21 mouse cellular contexts compared by ENCODE assay signal in genomic region chr15:61538169-61538755, GRCm38 (mm10).
A peak's percentile ranks its signal among the peaks of the same experiment; 100 is the strongest.
DNase-seq lines count a peak whose midpoint lies in the region; ATAC-seq and TF ChIP-seq lines count a peak whose summit lies in the region.
"Had no signal": no experiment of that assay in that cellular context is flagged by ENCODE, and none has a peak within 500 bp of the region (broad histone marks: within the 10 kb centered on the region; RNA-seq: fewer than 3 reads in every experiment).

No protein-coding gene starts in this region.

- peak; percentile 63; the same call in 1 of the 2 replicates for ATAC-seq in forebrain, embryonic 13.5 days
- ATAC-seq in forebrain, postnatal 0 days = no peak
- peak; percentile 47; the same call in 1 of the 2 replicates for ATAC-seq in frontal cortex, adult (ENCODE audit: low TSS enrichment)
- ATAC-seq: hindbrain, postnatal 0 days; intestine, embryonic 15.5 days had no signal

- H3K27ac ChIP-seq in forebrain, embryonic 13.5 days = no peak overlapping the region
- H3K27ac ChIP-seq in forebrain, postnatal 0 days (ENCODE audit: low read depth, low read length) = no peak overlapping the region
- no peak overlapping the region for H3K27ac ChIP-seq in CH12.LX (ENCODE audit: insufficient read depth, low read depth)
- H3K27ac ChIP-seq: embryonic facial prominence, embryonic 12.5 days; gastrocnemius, adult 2 months; heart, embryonic 10.5 days; heart, embryonic 15.5 days; hindbrain, embryonic 13.5 days; hindbrain, postnatal 0 days; intestine, embryonic 15.5 days had no signal

- TF ChIP-seq POLR2A in CH12.LX (IDR thresholded peaks at IDR 0.05; ENCODE audit: low read depth, low read length) = no peak

- DNase-seq in forebrain, postnatal 0 days = no peak
- no peak for DNase-seq in frontal cortex, postnatal 25 days (ENCODE audit: low spot score in 2 of 2)
- DNase-seq in CH12.LX (ENCODE audit: extremely low read depth) = no peak
- DNase-seq in splenic B cell, adult 2 months (ENCODE audit: low read depth, low spot score) = peak; percentile 20
- DNase-seq in gastrocnemius, postnatal 25 days = no peak
- DNase-seq: adrenal gland, postnatal 10 days; cerebellum, adult 11-12 months; cerebellum, adult 9-10 months; cerebellum, postnatal 25 days; gastrocnemius, adult 2 months; heart, adult 18-20 months; heart, postnatal 14 days; kidney, adult 18-20 months had no signal

- H3K27me3 ChIP-seq in forebrain, embryonic 13.5 days = no peaks in the 10 kb centered on the region
- no peaks in the 10 kb centered on the region for H3K27me3 ChIP-seq in forebrain, postnatal 0 days (ENCODE audit: insufficient read depth, low read length)
- no peaks in the 10 kb centered on the region for H3K27me3 ChIP-seq in CH12.LX (replicated peaks)
- H3K27me3 ChIP-seq in splenic B cell, adult 2 months (ENCODE audit: control insufficient read depth, insufficient read depth, low read length, poor library complexity, severe bottlenecking) = no peaks in the 10 kb centered on the region
- H3K27me3 ChIP-seq: embryonic facial prominence, embryonic 12.5 days; heart, embryonic 15.5 days; hindbrain, embryonic 13.5 days; intestine, embryonic 15.5 days had no signal

- H3K79me2 ChIP-seq in CH12.LX (replicated peaks; ENCODE audit: control insufficient read depth, extremely low read depth, insufficient read depth, poor library complexity, severe bottlenecking) = no peaks in the 10 kb centered on the region

- TF ChIP-seq CTCF in forebrain, postnatal 0 days (IDR thresholded peaks at IDR 0.05; ENCODE audit: low read depth) = no peak
- no peak for TF ChIP-seq CTCF in CH12.LX (conservative IDR thresholded peaks at IDR 0.05 in 1 of 2, IDR thresholded peaks at IDR 0.05 in 1 of 2; ENCODE audit: low read depth in 2 of 2, low read length in 2 of 2)

- no peak for TF ChIP-seq RAD21 in CH12.LX (IDR thresholded peaks at IDR 0.05; ENCODE audit: low read depth, low read length)

- H3K9me3 ChIP-seq in forebrain, embryonic 13.5 days (replicated peaks) = no peaks in the 10 kb centered on the region
- no peaks in the 10 kb centered on the region for H3K9me3 ChIP-seq in forebrain, postnatal 0 days (ENCODE audit: low read length)
- H3K9me3 ChIP-seq in CH12.LX (replicated peaks; ENCODE audit: low read length) = no peaks in the 10 kb centered on the region
- H3K9me3 ChIP-seq: embryonic facial prominence, embryonic 12.5 days; heart, embryonic 10.5 days; heart, embryonic 15.5 days; hindbrain, embryonic 13.5 days; intestine, embryonic 15.5 days had no signal

- WGBS in forebrain, embryonic 13.5 days = 48% methylated on average over 4 of the region's 4 CpGs
- 42% methylated on average over 4 of the region's 4 CpGs for WGBS in forebrain, postnatal 0 days

- H3K9ac ChIP-seq in forebrain, embryonic 13.5 days = no peak overlapping the region
- H3K9ac ChIP-seq in forebrain, postnatal 0 days = no peak overlapping the region
- H3K9ac ChIP-seq in CH12.LX (ENCODE audit: insufficient read depth, low read depth) = no peak overlapping the region
- H3K9ac ChIP-seq: embryonic facial prominence, embryonic 12.5 days; heart, embryonic 15.5 days; hindbrain, embryonic 13.5 days; intestine, embryonic 15.5 days had no signal

- 0 out of 2 replicates have a peak, but pooled peaks have one; percentile 6 for TF ChIP-seq EP300 in CH12.LX (IDR thresholded peaks at IDR 0.05; ENCODE audit: low read length)

- in situ Hi-C loops in CH12.LX (cut with MboI; ENCODE audit: low pct_ligation_motif_present, low pct_unique_long_range_greater_than_20kb, low sequenced_read_pairs) = no loop called here

- H3K36me3 ChIP-seq in forebrain, embryonic 13.5 days (ENCODE audit: poor library complexity, severe bottlenecking) = no peaks in the 10 kb centered on the region
- no peaks in the 10 kb centered on the region for H3K36me3 ChIP-seq in forebrain, postnatal 0 days (ENCODE audit: insufficient read depth)
- H3K36me3 ChIP-seq in CH12.LX (replicated peaks in 1 of 2; ENCODE audit: control insufficient read depth in 1 of 2, insufficient read depth in 1 of 2, low read length in 1 of 2) = no peaks in the 10 kb centered on the region
- H3K36me3 ChIP-seq in splenic B cell, adult 2 months (ENCODE audit: control insufficient read depth, insufficient read depth, low read length, poor library complexity, severe bottlenecking) = no peaks in the 10 kb centered on the region
- H3K36me3 ChIP-seq: embryonic facial prominence, embryonic 12.5 days; heart, embryonic 10.5 days; heart, embryonic 15.5 days; hindbrain, embryonic 13.5 days; intestine, embryonic 15.5 days had no signal

- dilution Hi-C loops in CH12.LX (cut with MboI; ENCODE audit: extremely low pct_ligation_motif_present, extremely low pct_unique_long_range_greater_than_20kb, low sequenced_read_pairs) = no loop called here

- no peak overlapping the region for H3K4me2 ChIP-seq in forebrain, embryonic 13.5 days
- no peak overlapping the region for H3K4me2 ChIP-seq in forebrain, postnatal 0 days (ENCODE audit: low read depth)
- no peak overlapping the region for H3K4me2 ChIP-seq in CH12.LX (ENCODE audit: insufficient read depth, low read depth, poor library complexity, severe bottlenecking)
- H3K4me2 ChIP-seq: embryonic facial prominence, embryonic 12.5 days; heart, embryonic 15.5 days; hindbrain, embryonic 13.5 days; intestine, embryonic 15.5 days had no signal

- no peak overlapping the region for H3K4me3 ChIP-seq in forebrain, embryonic 13.5 days
- H3K4me3 ChIP-seq in forebrain, postnatal 0 days (ENCODE audit: low read depth, low read length) = no peak overlapping the region
- no peak overlapping the region for H3K4me3 ChIP-seq in CH12.LX (replicated peaks in 1 of 3; ENCODE audit: low read depth in 2 of 3, low read length in 2 of 3, poor library complexity in 1 of 3)
- H3K4me3 ChIP-seq: embryonic facial prominence, embryonic 12.5 days; gastrocnemius, adult 2 months; heart, embryonic 10.5 days; heart, embryonic 15.5 days; hindbrain, embryonic 13.5 days; intestine, embryonic 15.5 days had no signal

- H3K4me1 ChIP-seq in forebrain, embryonic 13.5 days = peaks cover 4% of the 10 kb centered on the region
- no peaks in the 10 kb centered on the region for H3K4me1 ChIP-seq in forebrain, postnatal 0 days (ENCODE audit: insufficient read depth)
- peaks cover 16 to 54% of the 10 kb centered on the region in 2 experiments for H3K4me1 ChIP-seq in CH12.LX (ENCODE audit: control insufficient read depth in 1 of 2, insufficient read depth in 2 of 2)
- H3K4me1 ChIP-seq: hindbrain, embryonic 13.5 days had no signal

TF ChIP-seq in CH12.LX, 34 proteins besides CTCF, POLR2A, EP300 and RAD21:
- TF ChIP-seq SMC3 (IDR thresholded peaks at IDR 0.05; ENCODE audit: low read depth, low read length) (no peak), BHLHE40 (IDR thresholded peaks at IDR 0.05; ENCODE audit: low read depth, low read length) (peak; percentile 78), TBP (conservative IDR thresholded peaks at IDR 0.05; ENCODE audit: low read depth, low read length) (no peak), MAX (IDR thresholded peaks at IDR 0.05; ENCODE audit: low read length) (0 out of 2 replicates have a peak, but pooled peaks have one; percentile 18), MEF2A (IDR thresholded peaks at IDR 0.05; ENCODE audit: borderline replicate concordance, low read depth, low read length) (no peak; the same call in 1 of the 2 replicates)
